Mouse (Mus musculus) lung, postnatal 4 days (tissue): Measurements from ENCODE around the gene Pabpn1l.
A peak's percentile ranks its signal among the peaks of the same experiment; 100 is the strongest.

Source experiments
- DNase-seq, 2 experiments: peaks; one replicate each; pipeline ENCODE4 v3.0.0; 2021

Pabpn1l gene

DNA sequence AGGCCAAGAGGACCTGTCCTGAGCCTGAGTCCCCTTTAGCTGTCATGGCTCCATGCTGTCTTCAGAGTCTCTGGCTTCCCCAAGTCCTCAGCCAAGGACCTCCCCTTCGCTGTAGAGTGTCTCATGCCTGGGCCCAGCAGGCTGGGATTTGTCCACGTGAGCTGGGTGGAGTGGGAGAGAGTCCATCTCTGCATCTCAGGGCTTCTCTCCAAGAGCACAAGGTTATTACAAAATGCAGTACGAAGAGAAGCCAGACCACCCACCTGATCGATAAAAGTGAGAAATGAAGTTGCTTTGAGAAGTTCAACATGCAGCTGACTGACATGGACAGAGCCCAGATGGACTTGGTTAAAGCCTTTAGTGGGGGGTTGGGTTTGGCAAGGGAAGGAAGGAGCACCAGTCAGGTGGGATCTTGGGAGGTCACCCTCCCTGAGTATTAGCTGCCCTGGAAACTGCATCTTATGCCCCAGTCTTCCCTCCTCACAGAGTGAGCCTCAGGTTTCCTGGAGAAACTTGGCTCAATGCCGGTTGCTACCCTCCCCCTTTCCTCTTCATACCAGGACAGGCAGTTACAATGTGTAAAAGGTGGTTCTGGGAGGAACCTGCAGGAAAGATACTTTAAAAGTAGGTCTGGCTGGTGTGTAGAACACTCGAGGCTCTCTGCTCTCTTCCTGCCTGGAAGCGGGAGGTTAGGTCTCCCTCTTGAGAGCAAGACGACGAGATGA lies 6.2 kb downstream of the Pabpn1l start:
- peak; percentile 39 to 67 for DNase-seq

DNA sequence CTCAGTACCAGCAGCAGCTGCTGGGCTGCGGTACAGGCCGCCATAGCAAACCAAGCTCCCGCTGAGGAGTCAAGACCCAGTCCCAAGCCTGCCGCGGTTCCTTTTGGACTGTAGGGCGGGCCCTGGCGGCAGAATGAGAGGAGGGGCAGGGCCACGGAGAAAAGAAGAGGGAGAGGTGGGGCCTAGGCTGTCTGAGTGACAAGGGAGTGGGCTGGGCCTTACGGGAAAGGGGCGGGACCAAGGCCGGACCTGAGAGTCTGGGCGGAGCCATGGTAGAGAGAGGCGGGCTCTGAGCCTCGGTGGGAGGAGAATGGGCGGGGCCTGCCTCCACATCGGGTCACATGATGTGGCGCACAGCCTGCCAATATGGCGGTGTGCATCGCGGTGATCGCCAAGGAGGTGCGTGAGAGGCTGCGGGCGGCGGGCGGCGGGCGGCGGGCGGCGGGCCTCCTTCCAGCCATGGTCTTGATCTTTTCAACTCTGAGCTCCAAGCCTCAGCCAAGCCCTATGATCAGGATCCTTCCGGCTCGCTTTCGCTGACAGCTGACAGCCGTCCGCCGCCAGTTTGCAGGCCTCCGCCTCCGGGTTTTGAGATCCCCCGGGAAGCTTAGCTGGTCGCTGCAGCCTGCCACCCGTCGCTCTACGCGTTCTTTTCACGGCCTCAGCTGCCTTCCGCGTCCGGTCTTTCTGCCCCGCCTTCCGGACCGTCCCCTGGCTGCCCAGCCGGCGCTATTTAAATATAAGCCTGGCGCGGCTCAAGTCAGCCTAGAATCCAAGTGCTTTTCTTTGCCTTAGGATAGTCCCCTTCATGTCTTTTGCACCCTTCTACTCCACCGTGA lies 11.0 kb downstream of the Pabpn1l start, which contains the start of the genes Galns and Trappc2l:
Galns (minus strand) TSS at position 169 of the 839 bp plus-strand sequence.
Trappc2l (plus strand) TSS at position 346 of the 839 bp plus-strand sequence.
- peak; percentile 95 to 96 for DNase-seq

DNA sequence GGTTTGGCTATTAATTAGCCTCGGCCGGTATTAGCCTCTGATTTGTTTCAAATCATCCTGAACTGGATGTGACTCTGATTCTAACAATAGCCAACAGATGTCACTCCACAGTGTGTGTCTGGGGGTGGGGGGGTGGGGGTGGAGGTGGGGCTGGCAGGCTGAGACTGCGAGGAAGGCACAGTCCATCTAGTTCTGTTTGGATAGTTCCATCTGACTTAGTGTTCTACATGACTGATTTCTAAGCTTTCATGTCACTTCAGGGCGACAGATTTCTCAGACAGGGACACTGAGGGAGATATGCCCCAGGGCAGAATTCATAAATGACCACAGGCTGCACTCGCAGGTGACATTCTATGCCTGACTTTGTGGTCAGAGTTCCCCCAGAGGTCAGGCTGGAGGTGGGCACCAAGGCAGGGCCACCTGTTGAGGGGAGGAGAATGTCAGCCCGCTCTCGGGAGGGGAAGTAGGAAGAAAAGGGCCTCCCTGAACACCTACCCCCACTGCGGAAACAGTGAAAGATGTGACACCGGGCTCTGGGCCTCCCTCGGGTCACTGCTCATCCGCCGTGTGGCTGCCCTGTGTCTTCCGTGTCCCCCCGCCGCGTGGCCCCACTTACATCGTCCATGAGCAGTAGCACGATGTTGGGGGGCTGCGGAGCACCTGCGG lies 11.8 kb downstream of the Pabpn1l start:
- DNase-seq = no peak

DNA sequence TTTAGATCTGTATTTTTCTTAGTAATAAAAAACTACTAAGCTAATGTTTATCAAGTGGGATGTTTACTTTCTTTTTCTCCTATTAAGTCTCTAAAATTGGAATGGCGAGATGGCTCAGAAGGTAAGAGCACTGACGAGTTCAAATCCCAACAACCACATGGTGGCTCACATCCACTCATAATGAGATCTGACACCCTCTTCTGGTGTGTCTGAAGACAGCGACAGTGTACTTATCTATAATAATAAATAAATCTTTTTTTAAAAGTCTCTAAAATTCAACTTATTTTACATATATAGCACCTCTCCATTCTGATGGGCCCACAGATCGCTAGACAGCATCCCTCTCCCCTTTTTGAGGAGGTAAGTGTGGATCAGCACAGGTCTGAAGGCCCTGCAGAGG lies 12.3 kb downstream of the Pabpn1l start:
- no peak for DNase-seq

DNA sequence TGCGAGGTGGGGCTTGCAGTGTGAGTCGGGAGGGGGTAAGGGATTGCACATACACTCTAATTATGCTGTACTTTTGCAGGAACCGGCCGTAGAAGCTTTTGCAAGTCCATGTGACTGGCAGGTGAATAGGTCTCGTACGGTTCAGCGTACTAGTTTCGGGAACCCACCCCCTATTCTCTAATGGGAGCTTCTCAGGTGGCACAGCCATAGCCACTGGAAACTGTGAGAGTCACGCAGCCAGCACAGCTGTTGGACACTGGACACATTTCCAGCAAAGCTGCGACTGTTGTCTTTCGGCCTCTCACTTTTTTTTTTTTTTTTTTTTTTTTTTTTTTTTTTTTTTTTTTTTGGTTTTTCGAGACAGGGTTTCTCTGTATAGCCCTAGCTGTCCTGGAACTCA lies 15.7 kb downstream of the Pabpn1l start:
- no peak for DNase-seq

DNA sequence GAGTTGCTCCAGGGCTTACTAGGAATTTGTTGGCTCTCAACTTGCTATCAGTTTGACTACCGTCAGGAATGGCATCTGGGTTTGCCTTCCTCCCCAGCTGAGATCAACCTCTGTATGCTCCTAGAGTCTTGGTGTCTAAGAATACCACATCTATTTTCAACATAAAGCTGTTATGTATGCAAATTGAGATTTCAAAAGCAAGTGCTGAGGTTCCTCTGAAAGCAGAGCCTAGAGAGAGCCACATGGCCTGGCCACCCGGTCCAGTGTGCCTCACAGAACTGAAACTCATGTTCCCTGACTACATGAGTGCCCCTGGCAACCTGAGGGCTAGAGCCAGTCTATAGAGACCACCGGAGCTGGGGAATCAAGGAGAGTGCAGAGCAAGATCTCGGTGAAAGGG lies 17.2 kb downstream of the Pabpn1l start:
- no peak for DNase-seq

DNA sequence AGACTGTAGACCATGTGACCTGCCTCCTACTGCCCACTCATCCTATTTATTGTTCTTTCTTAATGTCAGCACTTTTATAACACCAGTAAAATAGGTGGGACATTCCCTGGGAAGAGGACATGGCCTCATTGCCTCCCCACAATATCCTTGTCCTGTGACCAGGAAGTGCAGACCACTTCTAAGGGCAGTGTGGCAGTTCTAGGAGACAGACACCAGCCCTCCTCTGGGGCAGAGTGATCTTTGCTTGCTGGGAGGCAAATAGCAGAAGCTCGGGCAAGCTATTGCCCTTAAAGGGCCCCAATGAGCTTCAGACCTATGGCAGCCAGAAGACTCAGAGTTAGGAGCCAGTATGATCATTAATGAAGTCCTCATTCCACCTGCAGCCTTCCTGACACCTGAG lies 17.9 kb downstream of the Pabpn1l start:
- DNase-seq = no peak

DNA sequence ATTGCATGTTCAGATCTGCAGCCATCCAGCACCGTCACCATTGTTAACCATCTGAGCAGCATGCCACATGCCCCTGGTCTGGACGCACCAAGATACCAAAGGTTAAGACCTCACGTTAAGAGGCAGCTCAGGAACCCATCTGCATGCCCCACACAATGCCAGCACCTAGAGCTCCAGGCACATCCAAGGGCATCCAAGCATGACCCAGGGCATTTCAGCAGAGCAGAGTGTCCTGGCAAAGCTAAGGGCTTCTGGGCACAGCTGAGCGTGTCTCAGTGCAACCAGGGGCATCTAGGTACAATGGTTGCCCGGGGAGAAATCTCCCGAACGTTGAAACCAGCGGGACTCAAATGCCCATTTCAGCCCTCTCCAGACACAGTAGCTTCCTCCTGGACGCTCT lies 21.9 kb downstream of the Pabpn1l start:
- DNase-seq = no peak

DNA sequence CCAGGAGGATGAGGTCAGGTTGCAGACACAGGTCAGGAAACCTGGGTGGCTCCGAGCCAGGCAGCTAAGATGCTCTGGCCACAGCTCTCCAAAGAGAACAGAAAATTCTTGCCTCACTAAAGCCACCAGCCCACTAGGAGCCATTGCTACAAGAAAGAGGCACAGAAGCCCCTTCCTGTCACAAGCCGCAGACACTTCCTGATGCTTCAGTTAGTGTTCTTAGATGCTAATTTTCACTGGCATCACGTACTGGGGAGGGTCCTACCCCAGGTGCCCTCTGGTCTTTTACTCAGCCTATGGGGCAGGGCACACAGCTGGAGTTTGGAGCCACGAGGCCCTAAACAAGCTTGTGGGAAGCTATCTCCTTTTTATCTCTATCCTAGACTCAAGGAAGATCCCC lies 26.5 kb downstream of the Pabpn1l start:
- DNase-seq = no peak

DNA sequence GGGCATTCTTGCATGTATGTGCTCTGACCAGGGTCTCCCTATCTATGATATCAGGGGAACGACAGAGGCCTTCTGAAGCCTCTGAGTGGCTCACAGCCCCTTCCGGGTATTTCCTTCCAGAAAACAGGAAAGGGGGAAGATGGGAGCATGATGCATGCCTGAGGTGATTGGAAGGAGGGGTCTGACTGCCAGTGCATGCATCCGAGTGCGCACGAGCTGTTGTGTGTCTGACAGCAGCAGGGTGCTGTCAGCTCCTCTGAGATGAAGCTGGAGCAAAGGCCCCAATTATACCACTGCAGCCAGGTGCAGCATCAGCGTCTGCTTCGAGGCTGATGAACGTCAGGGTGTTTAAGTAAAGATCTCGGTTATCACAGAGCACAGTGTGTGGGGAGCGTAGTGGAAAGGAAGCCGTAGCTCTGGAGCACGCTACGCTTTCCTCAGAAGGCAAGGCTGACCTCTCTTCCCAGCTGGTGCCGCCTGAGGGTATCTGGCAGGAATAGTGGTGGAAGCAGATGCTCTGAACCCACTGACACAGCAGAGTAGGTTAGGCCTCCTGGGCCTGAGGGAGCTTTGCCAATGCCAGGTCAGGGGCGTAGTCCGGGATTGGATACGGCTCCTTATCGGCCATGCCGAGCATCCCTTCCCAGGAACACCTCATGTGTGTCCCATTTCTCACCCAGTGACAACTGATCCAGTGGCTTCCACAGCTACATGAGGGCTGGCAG lies 28.6 kb downstream of the Pabpn1l start:
- no peak for DNase-seq

DNA sequence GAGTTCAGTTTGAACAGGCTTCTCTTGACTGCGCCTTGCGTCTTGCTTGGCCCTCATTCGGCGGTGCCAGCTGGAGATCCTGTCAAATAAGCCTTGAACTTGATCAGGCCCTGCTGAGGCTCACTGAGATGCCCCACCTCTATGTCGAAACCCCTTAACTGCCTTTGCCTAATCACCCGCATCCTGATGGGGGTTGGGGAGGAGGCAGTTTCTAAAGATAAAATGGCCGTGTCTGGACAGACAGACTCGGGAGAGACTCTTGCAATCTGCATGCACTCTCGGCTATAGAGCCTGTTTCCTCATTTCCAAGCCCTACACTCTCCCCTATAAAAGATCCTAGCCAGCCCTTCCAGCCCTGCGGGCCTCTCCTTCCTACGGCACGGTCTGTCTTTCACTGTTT lies 29.3 kb downstream of the Pabpn1l start:
- peak in 1 of 2 experiments; percentile 28 for DNase-seq

DNA sequence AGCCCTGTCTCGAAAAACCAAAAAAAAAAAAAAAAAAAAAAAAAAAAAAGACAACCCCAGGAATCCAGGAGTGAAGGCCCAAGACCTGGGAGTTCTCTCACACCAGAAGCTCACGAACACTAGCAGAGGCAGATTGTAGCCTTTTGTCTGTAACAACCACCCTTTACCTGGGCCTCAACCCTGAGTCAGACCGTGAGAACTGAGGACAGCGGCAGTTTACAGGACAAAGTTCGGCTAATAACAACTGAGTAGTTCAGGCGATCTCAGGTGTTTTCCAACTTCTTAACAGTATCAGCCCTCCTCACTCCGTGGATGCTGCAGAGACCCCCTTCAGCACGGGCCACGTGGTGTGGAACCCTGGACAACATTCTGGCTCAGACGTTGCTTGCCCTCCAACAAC lies 35.8 kb downstream of the Pabpn1l start:
- no peak for DNase-seq

DNA sequence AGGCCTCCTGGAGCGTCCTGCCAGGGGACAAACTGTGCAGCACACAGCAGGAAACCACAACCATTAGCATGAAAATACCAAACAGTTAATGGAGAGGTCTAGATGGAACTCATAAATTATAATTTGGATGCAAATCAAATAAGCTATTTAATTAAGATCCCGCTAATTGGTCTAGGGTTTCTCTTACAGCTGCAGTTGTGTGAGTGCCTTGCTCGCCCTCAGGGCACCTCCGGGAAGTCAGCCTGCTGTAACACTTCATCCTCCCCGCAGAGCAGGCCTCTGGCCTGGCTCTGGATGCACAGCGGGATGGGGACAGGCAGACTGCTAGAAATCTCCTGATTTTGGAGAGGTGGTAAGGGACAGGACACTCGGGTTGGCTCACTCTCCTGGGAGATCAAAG lies 36.4 kb downstream of the Pabpn1l start:
- DNase-seq = no peak

DNA sequence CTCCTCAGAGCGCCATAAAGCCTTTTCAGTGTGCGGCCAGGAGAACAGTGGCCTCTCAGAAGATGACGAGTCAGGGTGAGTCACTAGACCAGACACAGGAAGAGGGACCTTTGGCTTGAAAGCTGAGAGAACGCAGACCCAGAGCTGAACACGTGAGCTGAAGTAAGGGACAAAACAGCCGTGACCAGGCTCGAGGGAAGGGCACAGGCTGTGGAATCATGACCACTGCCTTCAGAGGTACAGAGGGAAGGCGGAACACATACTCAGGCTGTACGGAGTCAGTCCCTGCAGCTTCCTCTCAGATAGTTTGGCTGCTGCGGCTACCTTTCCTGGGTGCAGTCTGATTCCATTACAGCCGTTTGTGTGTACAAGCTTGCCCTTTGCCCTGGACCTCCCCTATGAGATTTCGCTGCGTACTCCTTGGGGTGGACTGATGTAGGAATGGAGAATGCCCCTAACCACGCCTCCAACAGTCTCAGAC lies 37.1 kb downstream of the Pabpn1l start:
- DNase-seq = no peak

DNA sequence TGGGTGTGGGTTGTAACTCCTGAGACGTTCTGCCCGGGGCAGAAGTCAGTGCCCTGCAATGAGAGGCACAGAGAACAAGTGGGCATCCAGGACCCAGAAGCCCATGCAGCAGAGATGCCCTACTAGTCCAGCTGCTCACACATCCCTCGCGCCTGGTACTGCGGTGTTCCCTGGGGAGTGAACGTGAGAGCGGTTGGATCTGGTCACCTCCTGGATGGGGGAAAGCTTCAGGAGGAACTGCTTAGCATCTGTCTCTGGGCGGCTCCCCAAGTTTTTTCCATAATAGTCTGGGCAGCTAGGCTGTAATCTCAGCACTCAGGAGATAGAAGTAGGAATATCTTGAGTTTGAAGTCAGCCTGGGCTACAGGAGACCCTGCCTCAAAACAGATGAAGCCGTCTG lies 37.6 kb downstream of the Pabpn1l start:
- DNase-seq = no peak

DNA sequence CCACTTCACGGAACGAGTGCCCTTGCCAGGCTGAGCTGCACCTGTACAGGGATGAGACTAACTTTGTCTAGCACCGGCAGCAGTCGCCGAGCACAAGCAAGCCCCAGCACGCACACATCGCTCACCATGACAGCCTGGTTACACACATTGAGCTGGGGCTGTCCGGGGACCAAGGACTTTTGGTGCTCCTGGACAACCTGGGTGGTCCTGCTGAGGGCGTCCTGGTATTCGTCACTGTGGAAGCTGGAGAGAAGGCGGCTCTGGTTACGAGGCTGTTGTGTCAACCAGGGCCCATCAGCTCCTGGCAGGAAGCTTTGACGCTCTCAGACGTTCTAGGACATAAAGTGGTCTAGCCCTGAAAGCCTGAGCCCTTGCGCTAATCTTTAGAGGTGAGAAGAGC lies 41.6 kb downstream of the Pabpn1l start:
- DNase-seq = no peak

DNA sequence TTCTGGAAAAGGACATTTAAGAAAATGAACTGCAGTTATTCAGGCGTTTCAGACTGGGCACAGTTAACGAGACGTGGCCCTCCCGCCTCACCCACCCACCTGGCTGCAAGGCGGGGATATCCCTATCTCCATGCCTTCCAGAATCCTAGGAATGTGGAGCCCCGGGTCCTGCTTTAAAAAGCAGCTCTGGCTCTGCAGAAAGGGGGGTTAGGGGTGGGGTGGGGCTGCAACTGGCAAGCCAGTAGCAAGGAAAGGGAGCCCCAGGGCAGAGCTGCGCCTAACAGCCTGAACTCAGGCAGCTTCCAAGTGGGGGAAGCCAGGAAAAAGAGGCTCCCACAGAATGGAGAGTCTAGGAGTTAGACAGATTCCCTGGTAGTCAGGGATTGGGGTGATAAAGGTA lies 43.3 kb downstream of the Pabpn1l start:
- peak in 1 of 2 experiments; percentile 26 for DNase-seq

DNA sequence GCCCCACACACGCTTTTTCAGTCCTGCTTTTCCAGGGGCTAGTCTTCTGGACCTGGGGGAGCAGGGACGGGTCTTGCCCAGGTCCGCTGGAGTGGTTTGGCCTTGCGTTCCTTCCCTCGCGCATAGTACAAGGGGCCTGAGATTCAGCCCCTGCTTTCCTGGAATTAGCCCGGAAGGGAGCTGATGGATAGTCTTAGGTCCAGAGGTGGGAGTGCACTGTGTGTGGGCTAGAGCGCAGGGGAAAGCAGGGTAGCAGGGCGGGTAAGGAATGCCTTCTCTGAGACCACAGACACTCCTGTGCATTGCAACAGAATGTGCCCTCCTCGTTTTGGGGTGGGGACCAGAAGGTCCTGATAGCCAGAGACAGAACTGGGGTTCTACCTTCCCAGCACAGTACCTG lies 45.4 kb downstream of the Pabpn1l start:
- peak in 1 of 2 experiments; percentile 24 for DNase-seq

DNA sequence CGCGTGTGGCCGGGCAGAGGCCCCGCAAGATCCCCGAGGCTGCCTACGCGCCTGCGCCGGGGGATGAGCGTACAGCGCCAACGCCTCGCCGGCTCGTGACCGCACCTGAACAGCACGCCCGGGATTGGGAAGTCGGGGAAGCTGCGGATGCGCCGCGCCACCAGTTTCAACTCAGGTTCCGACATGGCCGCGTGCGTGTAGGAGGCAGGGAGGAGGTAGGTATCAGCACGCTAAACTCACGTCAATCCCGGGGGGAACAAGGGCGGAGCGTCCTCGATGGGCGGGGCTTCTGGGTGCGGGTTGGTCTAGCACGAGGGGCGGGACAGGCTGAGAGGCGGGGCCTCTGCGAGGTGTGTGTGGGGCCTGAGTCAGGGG lies 45.9 kb downstream of the Pabpn1l start, which contains the start of gene Aprt:
Aprt (minus strand) TSS at position 262 of the 375 bp plus-strand sequence.
- peak; percentile 94 to 96 for DNase-seq

DNA sequence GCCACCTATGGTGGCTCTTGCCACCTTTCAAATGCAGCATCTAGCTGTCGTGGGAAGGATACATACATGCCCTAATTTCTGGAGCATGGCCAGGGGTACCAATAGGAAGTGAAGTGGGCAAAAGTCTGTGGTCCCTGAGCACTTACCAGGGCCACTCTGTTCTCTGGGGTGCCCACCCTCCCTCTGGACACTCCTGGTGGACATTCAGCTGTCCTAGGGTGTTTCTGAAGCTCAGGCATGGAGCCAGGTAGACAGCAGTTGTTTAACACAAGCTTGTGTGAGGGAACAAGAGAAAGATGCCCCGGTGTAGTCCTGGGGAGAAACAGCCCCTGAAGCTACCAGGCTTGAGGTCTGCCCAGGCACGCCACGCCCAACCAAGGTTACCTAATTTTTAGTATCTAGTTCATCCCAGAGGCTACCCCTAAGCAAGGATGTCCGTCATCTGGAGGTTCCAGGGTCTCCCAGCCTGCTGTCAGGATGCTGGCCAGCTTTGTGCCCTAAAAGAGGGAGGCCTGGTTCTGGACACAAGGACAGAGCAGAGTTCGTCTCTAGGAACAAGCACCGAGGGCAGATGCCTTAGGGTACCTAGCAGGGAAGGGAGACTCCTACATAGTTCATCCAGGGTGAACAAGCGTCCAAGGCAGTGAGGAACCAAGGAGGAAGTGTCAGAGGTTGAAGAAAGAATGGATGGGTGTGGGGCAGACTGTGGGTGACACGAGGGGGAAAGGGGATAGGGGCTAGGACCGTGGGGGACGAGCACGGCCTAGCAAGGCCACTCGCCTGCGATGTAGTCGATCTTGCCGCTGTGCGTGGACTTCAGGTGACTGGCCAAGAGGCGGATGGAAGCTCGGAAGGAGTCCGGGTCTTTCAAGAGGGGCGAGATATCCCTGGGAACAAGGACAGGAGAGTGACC lies 46.5 kb downstream of the Pabpn1l start:
- DNase-seq = no peak

DNA sequence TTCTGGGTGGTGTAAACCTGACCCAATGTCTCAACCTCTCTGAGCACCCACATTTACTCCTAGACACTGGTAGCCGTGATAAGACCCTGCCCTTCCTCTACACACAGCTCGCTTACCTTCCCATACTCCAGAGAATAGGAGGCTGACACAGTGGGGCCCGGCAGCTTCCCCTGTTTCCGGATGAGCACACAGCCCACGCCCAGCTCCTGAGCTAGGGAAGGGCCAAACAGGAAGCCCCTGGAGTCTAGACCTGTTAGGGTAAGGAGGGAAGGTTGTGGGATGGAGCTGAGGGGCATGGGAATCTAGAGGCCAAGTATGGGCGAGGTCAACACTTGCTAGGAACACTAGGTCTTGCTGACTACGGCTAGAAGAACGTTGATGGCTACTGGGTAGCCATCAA lies 47.3 kb downstream of the Pabpn1l start:
- DNase-seq = peak in 1 of 2 experiments; percentile 33
